Mouse (Mus musculus): ENCODE measurements at regions not wholly inside any gene's neighbourhood (a gene's known extent, or its start where the extent isn't known, plus 50 kb on each side); places are given as distances from the start of the nearest gene placed in this dataset.
"Not testable (repeated sequence)": the region's sequence is repeated elsewhere in the genome, so short reads cannot be mapped to it uniquely, and the experiment has no call there.

- intact Hi-C loops (cut with DNase I); DNase-seq: not testable (repeated sequence)
Measured at GRCm38 (mm10) chr6:13763636-13764035, 76.1 kb downstream of the Gpr85 start.

GRCm38 (mm10) chr6:13759431-13759830 lies 80.3 kb downstream of the Gpr85 start:
- intact Hi-C loops (cut with DNase I): loop anchor here (5.0 kb wide), 2 partner anchors 448 to 743 kb away; no protein-coding TSS in a partner anchor
- no peak for DNase-seq

- DNase-seq: no peak
- intact Hi-C loops (cut with DNase I): loop anchor here (5.0 kb wide), 2 partner anchors 448 to 743 kb away; no protein-coding TSS in a partner anchor
Measured at GRCm38 (mm10) chr6:13758946-13759345, 80.8 kb downstream of the Gpr85 start.

- intact Hi-C loops (cut with DNase I): no loop called here
- no peak for DNase-seq
Measured at GRCm38 (mm10) chr6:13748931-13749638, 71.3 kb upstream of the Bmt2 start.

GRCm38 (mm10) chr6:13747969-13748368 lies 70.2 kb upstream of the Bmt2 start:
- peak in 1 of 2 experiments; percentile 4 for DNase-seq
- intact Hi-C loops (cut with DNase I): no loop called here

- DNase-seq: peak in 1 of 2 experiments; percentile 6
- intact Hi-C loops (cut with DNase I): no loop called here
Measured at GRCm38 (mm10) chr6:13746577-13747482, 69.1 kb upstream of the Bmt2 start.

All from heart, postnatal 36 days (tissue).